Mouse (Mus musculus) neural tube, embryonic 14.5 days (tissue): ENCODE measurements around the gene Gm20683. TPM values are rescaled to one million over a fixed set of nuclear protein-coding genes. Genes with fewer than 3 reads are reported as not detected.

ENCODE experiments used
- ATAC-seq: fragments of 200-750 bp; cut with Nextera tagmentation; 2 replicates; pipeline ENCODE4 v1.8.0; 2017; ENCODE audit warnings: low read depth, mild to moderate bottlenecking, moderate TSS enrichment, moderate library complexity
- H3K27ac ChIP-seq: fragments of 300-500 bp; sonication (generic); 2 replicates; pipeline ENCODE4 v1.5.1; 2014; ENCODE audit warnings: low read depth, mild to moderate bottlenecking, control low read depth, low read length, moderate library complexity, mixed read lengths
- H3K27me3 ChIP-seq: fragments of 300-500 bp; sonication (generic); 2 replicates; pipeline ENCODE4 v1.6.1; 2014; ENCODE audit warnings: low read length; ENCODE audit not compliant: control insufficient read depth, insufficient read depth
- H3K36me3 ChIP-seq: fragments of 300-500 bp; sonication (generic); 2 replicates; pipeline ENCODE4 v1.6.1; 2014; ENCODE audit warnings: low read length, mixed read lengths; ENCODE audit not compliant: control insufficient read depth, insufficient read depth
- H3K4me1 ChIP-seq: fragments of 300-500 bp; sonication (generic); 2 replicates; pipeline ENCODE4 v1.6.1; 2014; ENCODE audit warnings: low read length; ENCODE audit not compliant: control insufficient read depth, insufficient read depth
- H3K4me2 ChIP-seq: fragments of 300-500 bp; sonication (generic); 2 replicates; pipeline ENCODE4 v1.6.1; 2014; ENCODE audit warnings: mild to moderate bottlenecking, low read depth, low read length, control low read depth
- H3K4me3 ChIP-seq: fragments of 300-500 bp; sonication (generic); 2 replicates; pipeline ENCODE4 v1.5.1; 2014; ENCODE audit warnings: low read depth, low read length, control low read depth, mixed read lengths
- H3K9ac ChIP-seq: fragments of 300-500 bp; sonication (generic); replicated peaks from 2 replicates; pipeline ENCODE4 v1.6.1; 2014; ENCODE audit warnings: low read depth, mild to moderate bottlenecking, control low read depth, low read length, mixed read lengths
- H3K9me3 ChIP-seq: fragments of 300-500 bp; sonication (generic); 2 replicates; pipeline ENCODE4 v1.6.1; 2016; ENCODE audit warnings: low read length; ENCODE audit not compliant: control insufficient read depth
- WGBS: fragments of 180-500 bp; shearing (Covaris S2); extraction: QIAGEN DNeasy Blood & Tissue Kit; methylation state at CpG from one replicate; pipeline ENCODE4 v1.1.7; 2014; 5-methylcytosine and 5-hydroxymethylcytosine counted together
- polyA plus RNA-seq: library from polyadenylated mRNA; unstranded; fragments of >200 nt; fragmentation: Nextera tagmentation; extraction: Ambion mirVana; gene quantifications from 2 replicates; pipeline ENCODE4 v1.2.1, GENCODE M21; 2014

Gene Gm20683
- polyA plus RNA-seq: 8.2 and 10.6 TPM in 2 replicates

DNA sequence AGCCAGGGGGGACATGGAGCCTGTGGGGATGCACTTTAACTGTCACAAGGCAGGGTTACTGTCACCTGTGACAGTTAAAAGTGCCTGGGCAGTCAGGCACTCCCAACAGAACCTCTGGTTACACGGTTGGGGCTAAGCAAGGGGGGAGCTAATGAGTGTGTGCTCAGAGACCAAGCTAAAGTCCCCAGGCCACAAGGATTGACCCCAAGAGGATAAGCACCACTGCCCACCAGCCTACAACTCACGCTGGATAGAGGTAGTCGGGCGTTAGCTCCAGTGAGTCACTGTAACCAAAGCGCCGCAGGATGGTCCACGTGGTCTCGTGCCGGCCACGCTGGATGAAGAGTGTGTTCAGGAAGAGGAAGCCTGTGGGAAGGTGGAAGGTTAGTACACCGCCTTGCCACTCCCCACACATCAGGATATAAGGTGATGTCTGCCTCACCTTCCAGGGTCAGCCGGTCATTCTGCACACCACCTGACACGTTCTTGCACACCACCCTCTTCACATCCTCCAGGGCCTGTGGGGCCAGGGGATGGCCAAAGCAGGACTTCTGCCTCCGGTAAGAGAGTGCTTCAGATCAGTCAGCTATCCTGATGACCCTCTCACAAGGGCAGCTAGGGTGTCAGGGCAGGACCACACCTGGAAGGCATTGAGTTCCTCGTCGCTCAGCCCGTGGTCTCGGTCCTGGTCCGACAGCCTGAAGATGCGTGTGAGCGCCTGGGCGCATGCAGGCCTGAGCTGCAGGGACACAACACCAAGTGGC is at the start of gene Gm20683:
Gm20683 (minus strand) TSS at position 647 of the 764 bp plus-strand sequence.
- no peak for ATAC-seq
- Histone ChIP-seq H3K9ac (no peak within 1 kb of the TSS), H3K36me3 (peaks cover 28% of the 10 kb centered on the region), H3K9me3 (no peaks in the 10 kb centered on the region), H3K4me3 (no peak within 1 kb of the TSS), H3K4me1 (peaks cover 24% of the 10 kb centered on the region), H3K4me2 (no peak within 1 kb of the TSS), H3K27me3 (no peaks in the 10 kb centered on the region), H3K27ac (no peak within 1 kb of the TSS)
- 95% methylated on average over 22 of the region's 22 CpGs for WGBS

DNA sequence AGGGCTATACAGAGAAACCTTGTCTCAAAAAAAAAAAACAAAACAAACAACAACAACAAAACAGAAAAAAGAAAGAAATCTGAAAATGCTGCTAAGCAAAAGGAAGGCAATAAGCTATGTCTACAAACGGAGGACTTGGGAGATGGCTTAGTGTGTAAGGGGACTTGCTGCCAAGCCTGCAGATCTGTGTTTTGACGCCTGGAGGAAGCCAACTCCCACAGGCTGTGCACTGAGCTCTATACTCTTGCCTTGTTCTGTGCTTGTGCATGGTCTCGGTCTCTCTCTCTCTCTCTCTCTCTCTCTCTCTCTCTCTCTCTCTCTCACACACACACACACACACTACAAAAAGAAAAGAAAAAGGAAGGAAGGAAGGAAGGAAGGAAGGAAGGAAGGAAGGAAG is 47.3 kb upstream of the Gm20683 start:
- no peak overlapping the region for H3K4me2 ChIP-seq

DNA sequence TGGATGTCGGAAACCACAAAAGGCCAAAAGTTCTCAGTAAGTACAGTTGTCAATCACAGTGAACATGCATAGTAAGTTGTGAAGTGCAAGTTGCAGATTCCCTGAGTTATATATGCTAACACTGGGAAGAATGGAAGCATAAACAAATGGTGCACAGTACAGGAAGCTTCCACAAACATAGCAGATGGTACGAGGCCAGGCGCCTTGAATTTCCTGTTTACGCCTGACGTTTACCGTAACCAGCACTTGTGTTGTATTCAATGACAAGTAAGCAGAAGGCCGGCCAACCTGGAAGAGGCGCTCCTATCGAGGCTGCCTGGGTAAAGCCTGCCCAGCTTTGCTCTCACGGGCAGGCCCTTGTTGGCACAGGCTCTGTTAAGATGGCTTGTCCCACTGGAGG is 45.9 kb upstream of the Gm20683 start:
- H3K4me1 ChIP-seq: no peaks in the 10 kb centered on the region
- ATAC-seq: no peak
- H3K27me3 ChIP-seq: no peaks in the 10 kb centered on the region
- H3K9ac ChIP-seq: no peak overlapping the region
- no peak overlapping the region for H3K4me2 ChIP-seq
- H3K4me3 ChIP-seq: no peak overlapping the region
- peaks cover 25% of the 10 kb centered on the region; the same call in 1 of the 2 replicates for H3K36me3 ChIP-seq
- no peak overlapping the region for H3K27ac ChIP-seq
- 91% methylated on average over 10 of the region's 10 CpGs for WGBS
- H3K9me3 ChIP-seq: no peaks in the 10 kb centered on the region

More for the DNA sequence above, 47.3 kb upstream of the Gm20683 start:
- H3K9me3 ChIP-seq: no peaks in the 10 kb centered on the region
- 95% methylated on average over 3 of the region's 3 CpGs for WGBS
- H3K4me1 ChIP-seq: no peaks in the 10 kb centered on the region
- no peak overlapping the region for H3K9ac ChIP-seq
- H3K27me3 ChIP-seq: no peaks in the 10 kb centered on the region
- H3K36me3 ChIP-seq: peaks cover 20% of the 10 kb centered on the region; the same call in 1 of the 2 replicates
- no peak overlapping the region for H3K27ac ChIP-seq
- no peak overlapping the region for H3K4me3 ChIP-seq
- ATAC-seq: no peak

DNA sequence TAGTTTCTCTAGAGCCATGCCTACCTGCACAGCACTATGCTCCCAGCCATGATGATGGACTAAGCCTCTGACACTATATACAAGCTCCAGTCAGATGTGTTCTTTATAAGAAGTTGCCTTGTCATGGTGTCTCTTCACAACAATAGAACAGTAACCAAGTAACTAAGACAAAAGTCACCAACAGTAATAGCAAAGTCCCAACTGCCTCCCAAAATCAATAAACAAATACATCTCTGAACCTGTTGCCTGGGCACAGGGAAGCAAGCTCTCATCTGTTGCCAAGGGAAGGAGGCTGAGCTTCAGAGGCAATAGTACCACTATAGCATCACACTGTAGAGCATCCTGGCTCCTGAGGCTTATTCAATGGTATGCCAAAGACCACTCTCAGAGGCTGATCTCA is 45.2 kb upstream of the Gm20683 start:
- Histone ChIP-seq H3K27me3 (no peaks in the 10 kb centered on the region), H3K4me2 (no peak overlapping the region), H3K36me3 (peaks cover 25% of the 10 kb centered on the region; the same call in 1 of the 2 replicates), H3K4me3 (no peak overlapping the region), H3K4me1 (no peaks in the 10 kb centered on the region), H3K9ac (no peak overlapping the region), H3K27ac (no peak overlapping the region), H3K9me3 (no peaks in the 10 kb centered on the region)
- ATAC-seq: no peak

DNA sequence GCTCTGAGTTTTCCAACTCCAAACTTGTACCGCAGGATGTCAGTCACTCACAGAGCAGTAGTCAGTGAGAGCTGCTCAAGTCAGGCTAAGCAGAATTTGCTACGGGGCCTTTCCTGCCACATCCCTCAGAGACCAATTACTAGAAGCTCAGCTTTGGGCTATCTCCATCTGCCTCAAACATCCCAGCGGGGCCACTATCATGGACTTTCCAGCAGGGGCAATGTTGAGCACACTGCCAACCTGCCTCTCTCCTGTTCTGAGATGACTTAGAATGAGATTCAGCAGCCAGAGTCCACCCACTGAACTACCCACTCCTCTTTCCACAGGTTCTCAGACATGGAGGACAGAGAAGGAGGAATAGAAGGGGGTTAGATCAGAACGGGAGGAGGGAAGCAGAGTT is 44.1 kb upstream of the Gm20683 start:
- no peak overlapping the region for H3K27ac ChIP-seq

DNA sequence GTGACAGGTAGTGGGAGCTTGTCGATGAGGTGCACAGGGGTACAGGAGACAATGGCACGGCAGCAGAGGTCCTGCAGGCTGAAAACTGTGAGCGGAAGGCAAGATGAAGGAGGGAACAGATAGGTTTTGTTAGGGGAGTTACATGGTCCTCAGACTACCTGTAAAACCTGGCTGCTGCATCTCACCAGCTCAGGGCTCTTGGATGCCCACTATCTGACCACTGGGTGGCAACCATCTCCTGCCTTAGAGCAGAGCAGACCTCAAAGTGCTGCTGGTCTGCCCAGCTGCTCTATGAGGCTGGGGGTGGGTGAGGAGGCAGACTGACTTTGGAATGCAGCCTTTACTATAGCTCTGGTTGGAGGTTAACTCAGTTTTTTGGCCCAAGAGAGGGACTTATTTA is 42.3 kb upstream of the Gm20683 start:
- no peak overlapping the region for H3K4me3 ChIP-seq
- no peak overlapping the region for H3K4me2 ChIP-seq
- no peaks in the 10 kb centered on the region for H3K9me3 ChIP-seq
- no peak overlapping the region for H3K27ac ChIP-seq
- peaks cover 27% of the 10 kb centered on the region; the same call in 1 of the 2 replicates for H3K36me3 ChIP-seq
- H3K4me1 ChIP-seq: peaks cover 3% of the 10 kb centered on the region; the same call in 1 of the 2 replicates
- H3K27me3 ChIP-seq: no peaks in the 10 kb centered on the region
- no peak overlapping the region for H3K9ac ChIP-seq
- WGBS: 95% methylated on average over 3 of the region's 3 CpGs
- ATAC-seq: no peak

More for the DNA sequence above, 44.1 kb upstream of the Gm20683 start:
- no peak overlapping the region for H3K4me3 ChIP-seq
- WGBS: 55% methylated on average over 4 of the region's 4 CpGs
- peaks cover 25% of the 10 kb centered on the region; the same call in 1 of the 2 replicates for H3K36me3 ChIP-seq
- peaks cover 3% of the 10 kb centered on the region; the same call in 1 of the 2 replicates for H3K4me1 ChIP-seq
- H3K27me3 ChIP-seq: no peaks in the 10 kb centered on the region
- H3K9ac ChIP-seq: no peak overlapping the region
- H3K9me3 ChIP-seq: no peaks in the 10 kb centered on the region
- H3K4me2 ChIP-seq: no peak overlapping the region
- no peak; the same call in 1 of the 2 replicates for ATAC-seq

DNA sequence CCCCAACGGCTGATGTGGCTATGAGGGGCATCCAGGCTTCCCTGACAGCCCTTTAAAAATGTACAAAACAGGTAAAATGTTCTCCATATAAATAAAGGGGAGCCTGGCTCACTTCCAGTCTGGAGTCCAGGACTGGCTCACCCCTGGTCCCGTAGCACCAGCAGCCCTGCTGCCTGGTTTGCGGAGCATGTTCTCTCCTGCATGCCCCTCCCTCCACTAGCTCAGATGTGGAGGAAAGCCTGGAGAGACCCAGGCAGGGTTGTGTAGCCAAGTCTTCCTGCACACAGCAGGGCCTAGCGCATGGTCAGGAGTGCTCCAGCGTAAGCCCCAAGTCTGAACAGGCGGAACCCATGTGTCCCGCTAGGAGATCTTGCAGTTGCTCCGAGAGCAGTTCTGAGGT is 41.7 kb upstream of the Gm20683 start:
- H3K9me3 ChIP-seq: no peaks in the 10 kb centered on the region
- peaks cover 3% of the 10 kb centered on the region; the same call in 1 of the 2 replicates for H3K4me1 ChIP-seq
- 87% methylated on average over 8 of the region's 8 CpGs for WGBS
- no peak overlapping the region for H3K27ac ChIP-seq
- H3K4me3 ChIP-seq: no peak overlapping the region
- H3K27me3 ChIP-seq: no peaks in the 10 kb centered on the region
- H3K9ac ChIP-seq: no peak overlapping the region
- no peak for ATAC-seq
- H3K36me3 ChIP-seq: peaks cover 27% of the 10 kb centered on the region; the same call in 1 of the 2 replicates
- H3K4me2 ChIP-seq: no peak overlapping the region

DNA sequence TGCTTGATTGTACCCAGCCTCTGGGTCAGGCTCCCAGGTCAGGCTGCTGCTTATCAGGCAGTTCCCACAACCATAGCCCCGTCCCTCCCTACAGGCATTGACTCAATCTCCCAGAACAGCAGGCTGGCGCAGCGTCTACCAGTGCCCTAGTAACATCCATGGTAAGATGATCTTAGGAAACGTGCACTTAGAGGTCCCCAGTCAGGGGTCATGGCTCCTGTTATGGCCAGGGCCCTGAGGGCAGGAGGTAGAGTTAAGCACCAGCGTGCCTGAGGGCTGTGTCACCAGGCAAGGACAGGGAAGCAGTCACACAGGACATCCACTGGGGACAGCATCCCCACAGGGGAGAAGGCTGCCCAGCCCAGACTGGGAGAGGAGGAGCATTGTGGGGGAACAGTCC is 40.7 kb upstream of the Gm20683 start:
- no peak overlapping the region for H3K27ac ChIP-seq
- H3K36me3 ChIP-seq: peaks cover 24% of the 10 kb centered on the region

DNA sequence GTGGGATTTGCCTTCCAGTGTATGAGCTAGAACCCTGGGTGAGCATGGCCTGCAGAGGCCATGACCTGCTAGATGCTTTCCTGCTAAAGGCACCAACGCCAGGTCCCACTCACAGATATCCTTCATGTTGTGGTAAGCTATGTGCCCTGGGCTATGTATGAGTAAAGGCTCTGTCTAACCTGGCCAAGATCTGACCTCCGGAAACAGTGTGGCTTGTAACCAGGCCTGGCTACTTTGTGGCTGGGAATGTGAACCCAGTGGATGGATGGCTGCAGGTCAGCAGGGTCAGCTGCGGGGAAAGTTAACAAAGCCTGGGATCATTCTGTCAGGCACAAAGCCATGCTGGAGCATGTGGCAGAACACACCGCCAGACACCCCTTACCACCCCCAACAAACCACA is 40.1 kb upstream of the Gm20683 start:
- Histone ChIP-seq H3K4me3 (no peak overlapping the region), H3K36me3 (peaks cover 24% of the 10 kb centered on the region), H3K4me2 (no peak overlapping the region), H3K27me3 (no peaks in the 10 kb centered on the region), H3K9me3 (no peaks in the 10 kb centered on the region), H3K9ac (no peak overlapping the region), H3K27ac (no peak overlapping the region), H3K4me1 (peaks cover 3% of the 10 kb centered on the region; the same call in 1 of the 2 replicates)
- WGBS: 13% methylated on average over 4 of the region's 4 CpGs
- no peak for ATAC-seq

More for the DNA sequence above, 40.7 kb upstream of the Gm20683 start:
- H3K4me3 ChIP-seq: no peak overlapping the region
- WGBS: 40% methylated on average over 5 of the region's 5 CpGs
- ATAC-seq: no peak
- no peak overlapping the region for H3K4me2 ChIP-seq
- no peaks in the 10 kb centered on the region for H3K27me3 ChIP-seq
- H3K9me3 ChIP-seq: no peaks in the 10 kb centered on the region
- peaks cover 3% of the 10 kb centered on the region; the same call in 1 of the 2 replicates for H3K4me1 ChIP-seq
- H3K9ac ChIP-seq: no peak overlapping the region
